Mouse (Mus musculus) adrenal gland, adult 18-20 months (tissue): ENCODE data around the gene Oip5. TPM values are rescaled to one million over a fixed set of nuclear protein-coding genes. Genes with fewer than 3 reads are reported as not detected.

Experiments
- DNase-seq, 2 experiments: peaks; one replicate each; pipeline ENCODE4 v3.0.0; 2021 to 2022; ENCODE audit warnings: low spot score in 2 of 2
- total RNA-seq, 2 experiments: library from RNA; stranded (reverse); gene quantifications; 1 replicate in 1 of 2; 2 replicates in 1 of 2; pipeline ENCODE4 v1.2.3; 2021

Oip5 gene
- total RNA-seq, 2 experiments from 2014 or later, result 0.70 to 1.1 TPM

GRCm38 (mm10) chr2:119591247-119591646, 27.0 kb downstream of the Oip5 start:
- DNase-seq, result no peak

GRCm38 (mm10) chr2:119587383-119587782, 30.9 kb downstream of the Oip5 start:
- DNase-seq, result peak; percentile 60 to 63

GRCm38 (mm10) chr2:119584282-119584681, 34.0 kb downstream of the Oip5 start:
- DNase-seq, result no peak

GRCm38 (mm10) chr2:119583439-119583838, 34.8 kb downstream of the Oip5 start:
- no peak for DNase-seq

- DNase-seq, result no peak
These were observed 36.7 kb downstream of the Oip5 start for GRCm38 (mm10) chr2:119581571-119581970.

GRCm38 (mm10) chr2:119572471-119572870, 45.8 kb downstream of the Oip5 start:
- DNase-seq, result no peak

GRCm38 (mm10) chr2:119566182-119566855, 52.0 kb downstream of the Oip5 start:
- no peak for DNase-seq

GRCm38 (mm10) chr2:119565284-119565683, 53.0 kb downstream of the Oip5 start:
- no peak for DNase-seq

GRCm38 (mm10) chr2:119561794-119562193, 56.5 kb downstream of the Oip5 start:
- DNase-seq, result no peak

Other genes with a start within 250 kb of the Oip5 start
- 10 to 100 TPM; 20.0 to 22.6 TPM for gene Ino80, start 140.8 kb downstream of the Oip5 start, total RNA-seq
- gene Exd1, start 70.8 kb downstream of the Oip5 start, total RNA-seq, result 1 to 10 TPM; 2.5 to 2.6 TPM
- gene Chp1, start 70.8 kb downstream of the Oip5 start, total RNA-seq, result 100 to 1,000 TPM; 306 to 408 TPM
- gene Nusap1, start 171 bp downstream of the Oip5 start, total RNA-seq, result 1 to 10 TPM; 1.4 to 1.9 TPM
- 10 to 100 TPM; 39.1 to 45.4 TPM for gene Ndufaf1, start 44.4 kb upstream of the Oip5 start, total RNA-seq
- gene Rtf1, start 56.6 kb upstream of the Oip5 start, total RNA-seq, result 10 to 100 TPM; 20.5 to 29.0 TPM
- gene Itpka, start 123.9 kb upstream of the Oip5 start, total RNA-seq, result 1 to 10 TPM; 2.1 to 4.0 TPM
- 1 to 10 TPM in 1 of 2 experiments, under 1 TPM in 1; 0.99 to 1.1 TPM for gene Ltk, start 142.0 kb upstream of the Oip5 start, total RNA-seq
- gene Rpap1, start 169.1 kb upstream of the Oip5 start, total RNA-seq, result 10 to 100 TPM; 12.5 to 14.4 TPM
- gene Tyro3, start 179.3 kb upstream of the Oip5 start, total RNA-seq, result 1 to 10 TPM; 2.5 to 3.5 TPM